Mouse (Mus musculus) left cerebral cortex, adult 2 months (tissue): ENCODE measurements around the gene Etfb. TPM values are rescaled to one million over a fixed set of nuclear protein-coding genes. Genes with fewer than 3 reads are reported as not detected.

Experiments used
- DNase-seq, 2 experiments: peaks; one replicate each; pipeline ENCODE4 v3.0.0; 2021 to 2022; ENCODE audit warnings: low spot score in 2 of 2, mixed read lengths in 1 of 2; ENCODE audit errors: extremely low spot score in 1 of 2
- H3K27ac ChIP-seq: fragments of 200-600 bp; 2 replicates; pipeline ENCODE4 v1.8.1; 2022
- H3K4me3 ChIP-seq: fragments of 200-600 bp; 2 replicates; pipeline ENCODE4 v1.8.1; 2022
- CTCF ChIP-seq: fragments of 200-600 bp; IDR thresholded peaks from 2 replicates; pipeline ENCODE4 v1.8.1; 2022; ENCODE audit warnings: antibody characterized with exemption, mild to moderate bottlenecking, moderate library complexity
- intact Hi-C: fragments of 180-260 bp; cut with DNase I; formaldehyde crosslinking; loops from one replicate; pipeline ENCODE4 v1.15.1; 2025
- microRNA-seq, 2 experiments: library from miRNA; unstranded; fragments of <30 nt; microRNA quantifications; one replicate each; pipeline ENCODE4 v1.2.0; 2021
- total RNA-seq, 2 experiments: library from RNA; stranded (reverse); gene quantifications; 2 replicates each; pipeline ENCODE4 v1.2.3; 2021

Etfb gene
- total RNA-seq, 2 experiments from 2014 or later = 58.2 TPM

GRCm38 (mm10) chr7:43481191-43481590 lies 37.3 kb downstream of the Etfb start:
- TF ChIP-seq CTCF = no peak
- H3K27ac ChIP-seq = peak overlapping the region; percentile 66
- peak; percentile 64 to 73 for DNase-seq
- intact Hi-C loops = no loop called here
- H3K4me3 ChIP-seq = no peak overlapping the region

- no peak for DNase-seq
- Histone ChIP-seq H3K4me3 (no peak overlapping the region), H3K27ac (peak overlapping the region; percentile 8; the same call in 1 of the 2 replicates)
- intact Hi-C loops = no loop called here
- TF ChIP-seq CTCF = no peak
Measured at GRCm38 (mm10) chr7:43482090-43482716, 38.3 kb downstream of the Etfb start.

GRCm38 (mm10) chr7:43483236-43483635 lies 39.4 kb downstream of the Etfb start:
- H3K4me3 ChIP-seq = no peak overlapping the region
- no peak for DNase-seq
- intact Hi-C loops = no loop called here
- TF ChIP-seq CTCF = no peak
- H3K27ac ChIP-seq = no peak overlapping the region

- intact Hi-C loops = loop anchor here (5.0 kb wide), 1 partner anchor 176 kb away; the partner anchor contains the start of gene Zfp715
- Histone ChIP-seq H3K27ac (peak overlapping the region; percentile 94), H3K4me3 (peak overlapping the region; percentile 73)
- no peak for TF ChIP-seq CTCF
- peak; percentile 49 to 59 for DNase-seq
Measured at GRCm38 (mm10) chr7:43488646-43489045, 44.8 kb downstream of the Etfb start.

- TF ChIP-seq CTCF = no peak
- Histone ChIP-seq H3K4me3 (peak within 1 kb of the TSS; percentile 73), H3K27ac (peak within 1 kb of the TSS; percentile 94)
- intact Hi-C loops = loop anchor here (5.0 kb wide), 2 partner anchors 47 to 177 kb away; partner anchors contain the start of genes Cldnd2, Etfb, Gm45233 and Zfp715
- peak in 1 of 2 experiments; percentile 40 for DNase-seq
Measured at GRCm38 (mm10) chr7:43489631-43490125, 45.8 kb downstream of the Etfb start, which contains the start of gene Iglon5. TSS of gene Iglon5 (minus strand) at chr7:43490075.

GRCm38 (mm10) chr7:43490182-43490584 lies 46.3 kb downstream of the Etfb start:
- intact Hi-C loops = loop anchor here (5.0 kb wide), 1 partner anchor 48 kb away; the partner anchor contains the start of genes Cldnd2, Etfb and Gm45233
- peak overlapping the region; percentile 73 for H3K4me3 ChIP-seq
- TF ChIP-seq CTCF = no peak
- peak overlapping the region; percentile 90 for H3K27ac ChIP-seq
- peak; percentile 78 to 81 for DNase-seq

- TF ChIP-seq CTCF = no peak
- no peak overlapping the region for H3K4me3 ChIP-seq
- intact Hi-C loops = loop anchor here (5.0 kb wide), 1 partner anchor 49 kb away; the partner anchor contains the start of genes Cldnd2, Etfb and Gm45233
- DNase-seq = no peak
- H3K27ac ChIP-seq = no peak overlapping the region; the same call in 1 of the 2 replicates
Measured at GRCm38 (mm10) chr7:43490861-43491260, 47.0 kb downstream of the Etfb start.

- peak overlapping the region; percentile 23; the same call in 1 of the 2 replicates for H3K4me3 ChIP-seq
- peak; percentile 87 for TF ChIP-seq CTCF
- intact Hi-C loops = loop anchor here (1.0 kb wide), 4 partner anchors 25 to 212 kb away; no protein-coding TSS in a partner anchor
- DNase-seq = peak; percentile 66 to 75
- no peak overlapping the region for H3K27ac ChIP-seq
Measured at GRCm38 (mm10) chr7:43495343-43496021, 51.6 kb downstream of the Etfb start.

Small RNA genes within 50 kb of the gene (microRNA-seq; reads per million reads assigned to microRNA genes)
- gene Mir7051 = 0 to 2.9 reads per million in 2 experiments

Other genes starting within 250 kb of the Etfb start
- gene Zfp715, start 130.8 kb upstream of the Etfb start, total RNA-seq = 10 to 100 TPM; 21.6 to 23.6 TPM
- gene Siglecf, start 92.7 kb upstream of the Etfb start, total RNA-seq = under 1 TPM; 0.34 to 0.54 TPM
- not detected for gene Siglecg, start 35.9 kb upstream of the Etfb start, total RNA-seq
- gene Lim2, start 16.4 kb upstream of the Etfb start, total RNA-seq = not detected
- not detected for gene Nkg7, start 7.0 kb upstream of the Etfb start, total RNA-seq
- not detected for gene Cldnd2, start 3.3 kb upstream of the Etfb start, total RNA-seq
- gene Gm45233, start within 50 bp of the Etfb start, total RNA-seq = under 1 TPM in 1 of 2 experiments, not detected in 1; 0.89 TPM
- gene Vsig10l, start 19.1 kb downstream of the Etfb start, total RNA-seq = 1 to 10 TPM in 1 of 2 experiments, under 1 TPM in 1; 0.89 to 1.2 TPM
- 10 to 100 TPM; 24.4 to 27.3 TPM for gene Iglon5, start 46.0 kb downstream of the Etfb start, total RNA-seq
- not detected for gene 4931406B18Rik, start 61.9 kb downstream of the Etfb start, total RNA-seq
- gene Cd33, start 100.3 kb downstream of the Etfb start, total RNA-seq = 1 to 10 TPM; 3.7 to 4.7 TPM
- gene Zfp658, start 118.2 kb downstream of the Etfb start, total RNA-seq = 1 to 10 TPM; 5.2 to 5.5 TPM
- gene Zfp719, start 135.5 kb downstream of the Etfb start, total RNA-seq = 10 to 100 TPM; 14.5 to 16.2 TPM
- under 1 TPM; 0.16 to 0.25 TPM for gene Zfp819, start 163.1 kb downstream of the Etfb start, total RNA-seq
- gene Ceacam18, start 190.6 kb downstream of the Etfb start, total RNA-seq = not detected
- 1 to 10 TPM; 1.3 to 1.5 TPM for gene Siglece, start 216.1 kb downstream of the Etfb start, total RNA-seq
- gene Ctu1, start 227.9 kb downstream of the Etfb start, total RNA-seq = 1 to 10 TPM; 8.5 to 8.9 TPM
- not detected for gene Klk14, start 246.3 kb downstream of the Etfb start, total RNA-seq